Mouse (Mus musculus) urinary bladder, adult 2 months (tissue): ENCODE results near the gene Xdh. TPM values are rescaled to one million over a fixed set of nuclear protein-coding genes. Genes with fewer than 3 reads are reported as not detected.
"Not testable (repeated sequence)": the region's sequence is repeated elsewhere in the genome, so short reads cannot be mapped to it uniquely, and the experiment has no call there.

Source experiments
- DNase-seq: peaks from one replicate; pipeline ENCODE4 v3.0.0; 2022; ENCODE audit warnings: low spot score
- polyA plus RNA-seq: library from polyadenylated mRNA; depleted of rRNA; stranded (reverse); fragments of >200 nt; gene quantifications from 2 replicates; pipeline ENCODE4 v1.2.3, GENCODE M21; 2012; rRNA removed

Gene Xdh
- polyA plus RNA-seq, 1 experiment: 48.4 TPM

DNA sequence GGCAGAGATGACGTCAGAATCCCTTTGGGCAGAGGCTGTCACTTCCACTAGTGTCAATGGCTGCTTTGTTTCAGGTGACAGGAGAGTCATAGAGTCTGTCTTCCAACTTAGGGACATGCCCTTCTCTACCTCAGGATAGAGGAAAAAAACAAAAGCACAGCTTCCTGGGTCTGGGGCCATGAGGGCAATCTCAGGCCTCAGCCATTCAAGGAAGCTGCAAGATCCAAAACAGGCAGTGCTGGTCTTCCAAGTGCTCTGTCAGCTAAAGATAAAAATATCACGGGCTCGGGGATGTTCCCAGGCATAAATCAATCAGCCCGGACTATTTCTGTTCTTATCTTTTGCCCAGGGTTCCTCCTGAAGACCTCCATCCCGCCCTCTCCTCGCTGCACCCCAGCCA is 68.7 kb downstream of the Xdh start:
- DNase-seq: no peak

DNA sequence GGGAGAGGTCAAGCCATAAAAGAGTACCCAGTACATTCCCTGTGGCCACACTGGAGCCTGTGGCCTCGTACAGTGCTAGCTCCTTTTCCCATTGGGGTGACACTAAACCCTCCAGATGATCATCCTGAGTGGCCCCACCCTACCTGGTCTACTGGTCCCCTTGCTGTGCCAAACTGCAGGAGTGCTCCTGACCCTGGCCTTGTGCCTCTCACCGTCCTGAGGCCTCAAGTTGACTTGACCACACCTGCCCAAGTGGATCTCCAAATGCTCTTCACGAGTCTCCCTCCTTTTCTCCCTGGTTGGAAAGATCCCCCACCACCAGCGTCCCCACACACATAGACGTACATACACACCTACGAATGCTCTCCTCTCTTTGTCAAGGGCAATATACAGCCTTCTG is 69.7 kb downstream of the Xdh start:
- DNase-seq: no peak

DNA sequence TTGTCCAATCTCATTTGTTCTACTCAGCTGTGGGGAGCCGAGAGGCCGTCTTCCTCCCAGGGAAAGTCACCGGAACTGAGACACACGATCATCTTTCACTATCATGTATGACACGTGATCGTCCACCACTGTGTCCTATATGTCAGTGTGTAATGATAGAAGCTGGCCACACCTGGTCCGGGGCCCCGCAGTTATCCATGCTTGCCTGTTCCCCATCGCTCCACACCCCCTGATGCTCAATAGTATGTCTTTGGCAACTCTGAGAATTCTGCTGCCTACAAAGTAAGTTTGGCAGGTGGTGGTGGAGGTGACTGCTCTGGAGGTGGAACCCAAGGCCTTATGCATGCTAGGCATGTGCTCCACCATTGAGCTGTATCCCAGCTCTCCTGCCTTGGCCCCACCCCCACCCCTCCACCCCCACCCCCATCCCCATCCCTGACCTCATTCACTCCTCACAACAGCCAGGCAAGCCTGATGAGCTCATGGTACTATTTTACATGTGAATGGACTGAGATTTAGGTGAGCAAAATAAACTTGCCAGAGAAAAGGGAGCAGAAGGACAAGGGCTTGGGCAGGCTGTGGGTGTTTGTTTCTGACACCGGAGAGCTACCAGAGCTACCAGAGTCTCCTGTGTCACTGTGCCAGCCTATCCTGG is 70.6 kb downstream of the Xdh start:
- DNase-seq: no peak

DNA sequence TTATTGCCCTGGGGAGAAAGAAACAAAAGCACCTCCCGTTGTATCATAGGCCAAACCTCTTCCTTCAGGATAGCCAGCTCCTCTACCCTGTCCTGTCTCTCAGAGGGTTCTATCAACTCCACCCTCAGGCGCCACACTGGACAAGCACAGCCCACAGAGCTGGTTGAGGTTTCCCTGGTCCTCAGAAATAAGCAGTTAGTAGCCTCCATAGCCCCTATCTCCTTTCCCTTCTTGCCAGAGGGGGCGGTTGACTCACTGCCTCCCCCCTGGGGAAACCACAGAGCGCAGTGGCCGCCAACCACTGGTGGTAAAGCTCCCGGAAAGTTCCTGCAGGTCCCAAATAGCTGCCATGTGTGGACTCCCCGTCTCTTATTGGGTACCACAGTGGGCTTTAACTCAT is 74.3 kb downstream of the Xdh start:
- no peak for DNase-seq

DNA sequence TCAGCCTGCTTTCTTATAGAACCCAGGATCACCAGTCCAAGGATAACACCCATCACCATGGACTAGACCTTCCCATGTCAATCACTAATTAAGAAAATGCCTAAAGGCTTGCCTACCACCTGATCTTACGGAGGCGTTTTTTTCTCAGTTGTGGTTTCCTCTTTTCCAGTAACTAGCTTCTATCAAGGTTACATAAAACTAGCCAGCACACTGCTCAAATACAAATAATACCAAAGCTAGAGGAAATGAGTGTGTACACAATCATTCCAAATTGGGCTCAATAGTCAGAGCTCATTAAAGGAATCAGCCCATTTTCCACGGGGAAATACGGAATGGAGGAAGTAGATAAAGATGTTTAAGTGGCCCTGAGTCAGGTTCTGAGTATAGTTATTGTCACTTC is 74.7 kb downstream of the Xdh start:
- no peak for DNase-seq

DNA sequence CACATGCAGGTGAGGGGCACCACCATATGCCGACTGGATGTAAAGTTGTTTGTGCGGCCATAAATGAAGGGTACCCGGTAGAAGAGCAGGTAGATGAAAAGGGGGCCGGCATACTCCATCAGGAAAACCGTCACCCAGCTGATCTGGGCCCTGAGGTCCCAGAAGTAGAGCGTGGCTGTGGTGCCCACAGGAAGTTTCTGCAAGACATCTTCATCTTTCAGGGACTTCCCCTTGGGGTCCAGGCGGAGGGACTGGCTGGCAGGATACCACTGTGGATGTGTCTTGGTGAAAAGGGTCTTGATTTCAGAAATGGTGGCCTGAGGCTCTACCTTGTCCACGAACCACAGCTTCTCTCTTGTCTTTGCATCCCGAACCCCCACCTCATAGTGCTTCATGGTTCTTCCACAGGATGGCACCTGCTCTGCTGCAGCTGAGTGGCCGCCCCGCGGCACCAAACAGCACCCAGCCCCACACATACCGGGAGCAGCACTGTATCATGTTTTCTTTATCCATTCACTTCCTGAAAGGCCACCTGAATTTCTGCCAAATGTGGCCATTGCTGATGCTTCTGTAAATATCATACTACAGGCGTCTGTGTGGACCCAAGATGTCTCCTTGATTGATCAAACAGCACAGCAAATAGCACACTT is 78.9 kb downstream of the Xdh start:
- no peak for DNase-seq

DNA sequence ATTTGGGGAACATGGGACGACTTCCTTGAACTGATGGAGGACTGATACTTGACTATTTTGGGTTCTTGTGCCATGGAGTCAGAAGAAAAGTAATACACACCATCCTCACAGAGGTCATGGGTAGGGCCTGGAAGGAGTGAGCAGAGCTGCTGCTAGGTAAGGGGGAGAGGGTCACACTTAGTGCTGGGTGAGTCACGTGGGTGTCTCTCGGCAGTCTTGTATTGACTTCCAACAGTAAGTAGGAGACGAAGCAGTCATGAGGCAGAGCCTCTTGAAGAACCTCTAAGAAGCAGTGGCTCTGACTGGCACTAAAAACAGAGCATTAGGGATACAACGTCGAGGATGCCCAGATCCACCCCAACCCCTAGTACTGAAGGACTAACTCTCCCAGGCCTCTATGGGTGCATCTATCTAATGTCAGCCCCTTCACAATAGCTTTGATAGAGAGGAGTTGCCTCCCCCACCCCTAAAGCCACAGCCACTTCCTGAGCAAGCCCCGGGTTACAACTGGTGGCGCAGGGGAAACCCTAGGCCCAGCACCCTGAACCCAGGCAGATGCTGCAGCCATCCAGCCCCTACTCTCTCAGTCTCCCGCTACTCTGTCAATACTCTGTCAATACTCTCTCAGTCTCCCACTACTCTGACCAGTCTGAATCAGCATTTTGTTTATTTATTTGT is 80.8 kb downstream of the Xdh start:
- DNase-seq: no peak

DNA sequence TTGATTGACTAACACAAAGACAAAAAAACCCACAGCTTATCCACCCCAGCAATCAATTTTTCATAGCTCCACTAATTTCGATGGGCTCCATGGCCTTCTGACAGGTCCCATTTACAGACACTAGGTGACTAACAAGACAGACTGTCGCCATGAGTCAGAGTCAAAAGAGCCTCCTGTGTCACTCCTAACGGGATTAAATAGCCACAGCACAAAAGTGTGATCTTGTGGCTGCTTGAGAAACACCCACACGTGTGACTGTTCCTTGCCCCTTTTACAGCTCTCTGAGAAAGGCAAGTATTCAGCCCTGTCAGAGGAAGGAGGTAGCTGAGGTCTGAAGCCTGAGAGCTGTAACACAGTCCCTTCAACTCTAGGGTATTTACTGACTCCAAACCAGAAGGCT is 96.3 kb downstream of the Xdh start:
- DNase-seq: no peak

DNA sequence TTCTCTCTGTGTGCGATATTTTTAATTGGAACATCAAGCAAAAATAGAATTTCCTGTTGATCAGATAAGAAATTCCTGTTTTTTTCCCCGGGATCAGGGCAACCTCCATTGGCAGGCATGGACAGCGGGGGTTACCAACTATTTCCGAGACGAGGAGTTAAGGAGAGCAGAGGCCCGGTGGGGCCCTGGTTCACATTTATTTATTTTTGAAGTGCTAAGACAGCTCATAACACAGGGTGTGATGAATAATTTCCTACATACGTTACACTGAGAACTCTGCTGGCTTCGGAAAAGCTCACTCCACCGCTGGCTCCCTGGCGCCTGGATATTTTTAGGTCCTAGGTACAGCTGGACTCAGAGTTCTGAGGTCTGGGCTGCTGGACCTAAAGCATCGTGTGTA is 97.0 kb downstream of the Xdh start:
- DNase-seq: no peak

DNA sequence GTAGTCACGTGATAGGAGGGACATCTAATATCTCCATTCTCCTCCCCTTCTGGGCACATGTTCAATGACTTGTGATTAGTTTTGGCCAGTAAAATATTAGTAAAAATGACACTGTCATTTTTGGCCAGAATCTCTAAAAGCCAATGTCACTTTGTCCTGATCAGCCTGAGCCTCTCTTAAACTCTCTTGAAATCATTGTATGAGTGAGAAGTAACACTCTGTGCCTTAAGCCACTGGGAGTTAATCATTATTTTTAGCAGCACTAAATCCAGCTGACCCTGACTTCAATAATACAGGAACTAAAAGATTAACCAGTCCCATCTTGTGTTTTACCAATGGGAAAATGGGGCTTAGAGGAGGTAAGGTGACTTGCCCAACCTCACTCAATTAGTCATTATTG is 102.6 kb downstream of the Xdh start:
- no peak for DNase-seq

DNA sequence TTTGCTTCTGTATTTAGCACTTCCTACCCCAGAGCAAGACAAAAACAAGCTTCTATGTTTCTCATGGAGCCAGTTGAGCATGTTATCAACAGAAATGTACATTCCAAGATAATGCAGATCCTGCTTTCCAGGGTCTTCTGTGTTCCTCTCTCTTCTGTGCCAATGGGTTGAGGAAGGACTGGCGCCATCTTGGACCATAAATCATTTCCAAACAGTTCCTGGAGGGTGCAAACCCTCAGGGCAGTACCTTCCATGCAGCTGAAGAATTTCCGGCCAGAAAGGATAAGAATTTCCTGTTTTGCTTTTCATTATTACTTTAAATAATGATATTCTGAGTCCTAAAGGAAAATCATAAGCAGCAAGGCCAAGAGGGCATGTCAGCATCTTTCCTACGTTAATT is 104.4 kb downstream of the Xdh start:
- no peak for DNase-seq

DNA sequence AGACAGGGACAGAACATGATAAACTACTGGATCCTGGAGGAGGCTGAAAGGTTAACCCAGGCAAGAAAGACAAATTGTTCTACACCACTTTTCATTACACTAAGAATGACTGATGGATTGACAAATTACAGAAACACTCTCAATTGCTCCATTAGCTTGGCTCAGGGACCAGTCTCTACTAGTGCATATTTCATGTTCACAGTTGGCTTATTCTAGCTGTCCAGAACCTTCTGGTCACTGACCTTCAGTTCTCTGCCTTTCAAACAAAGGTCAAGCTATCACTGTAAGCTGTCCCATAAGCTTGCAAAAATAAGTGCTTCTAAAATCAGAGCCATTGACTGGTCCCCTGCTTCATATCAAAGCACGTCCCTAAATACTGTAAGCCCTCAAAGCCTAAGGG is 107.0 kb downstream of the Xdh start:
- DNase-seq: no peak

DNA sequence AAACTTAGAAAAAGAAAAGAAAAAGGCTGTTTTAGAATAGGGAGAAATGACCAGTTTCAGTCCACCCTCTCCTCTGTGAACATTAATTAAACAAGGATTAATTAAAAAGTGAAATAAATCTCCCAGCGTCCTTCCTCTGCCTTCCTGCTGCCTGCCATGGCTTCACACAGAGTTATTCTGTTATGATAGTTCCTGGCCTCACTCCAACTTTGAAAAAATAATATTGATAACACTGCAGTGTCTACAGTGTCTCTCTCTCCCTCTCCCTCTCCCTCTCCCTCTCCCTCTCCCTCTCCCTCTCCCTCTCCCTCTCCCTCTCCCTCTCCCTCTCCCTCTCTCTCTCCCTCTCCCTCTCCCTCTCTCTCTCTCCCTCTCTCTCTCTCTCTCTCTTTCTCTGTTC is 110.1 kb downstream of the Xdh start:
- not testable (repeated sequence) for DNase-seq

DNA sequence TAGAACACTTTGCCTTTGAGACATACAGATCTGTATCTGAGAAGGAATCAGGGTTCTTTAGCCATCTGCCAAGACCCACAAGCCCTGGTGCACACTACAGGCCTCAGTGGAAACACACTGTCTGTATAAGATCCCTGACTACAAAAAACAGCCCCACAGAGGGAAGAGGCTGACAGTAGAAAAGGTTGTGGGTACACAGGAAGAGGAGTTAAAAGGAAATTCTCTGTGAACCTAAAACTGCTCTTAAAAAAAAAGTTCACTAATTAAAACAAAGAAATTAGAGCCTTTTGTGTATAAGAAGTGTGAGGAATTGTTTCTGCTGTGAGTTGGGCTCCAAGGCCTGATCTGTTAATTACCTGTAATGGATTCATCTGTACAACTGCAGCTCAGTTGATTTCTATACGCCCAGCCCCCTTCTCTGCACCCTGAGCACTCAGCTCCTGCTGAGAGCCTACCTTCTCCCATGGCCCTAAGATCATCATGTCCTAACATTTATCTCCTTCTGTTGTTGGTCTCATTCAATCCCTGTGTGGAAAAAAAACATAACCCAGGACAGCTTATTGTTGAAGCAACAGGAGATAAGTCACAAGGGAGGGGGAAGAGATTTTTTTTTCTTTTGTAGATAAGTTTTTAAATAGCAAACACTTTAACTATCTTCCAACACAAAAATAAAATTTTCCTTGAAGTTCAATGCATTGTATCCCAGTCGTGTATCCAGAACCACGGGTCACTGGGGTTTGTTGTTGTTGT is 110.7 kb downstream of the Xdh start:
- no peak for DNase-seq

DNA sequence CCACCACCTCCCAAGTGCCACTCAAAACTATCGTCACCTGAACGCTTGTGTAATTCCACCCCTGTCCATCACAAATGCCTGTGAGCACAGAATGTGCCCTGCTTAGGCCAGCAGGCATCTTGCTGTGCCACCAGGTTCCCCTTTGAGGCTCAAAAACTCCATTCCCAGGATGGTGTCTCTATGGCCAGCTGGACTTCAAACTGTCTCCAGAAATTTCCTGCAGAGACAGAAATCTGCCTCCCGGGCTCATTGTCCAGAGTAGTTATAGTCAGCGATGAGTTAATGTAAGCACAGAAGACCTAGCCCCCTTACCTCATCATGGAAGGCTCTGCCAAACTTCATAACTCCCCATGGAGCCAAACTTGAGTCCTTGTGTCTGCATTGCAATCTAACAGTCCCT is 112.8 kb downstream of the Xdh start:
- no peak for DNase-seq

DNA sequence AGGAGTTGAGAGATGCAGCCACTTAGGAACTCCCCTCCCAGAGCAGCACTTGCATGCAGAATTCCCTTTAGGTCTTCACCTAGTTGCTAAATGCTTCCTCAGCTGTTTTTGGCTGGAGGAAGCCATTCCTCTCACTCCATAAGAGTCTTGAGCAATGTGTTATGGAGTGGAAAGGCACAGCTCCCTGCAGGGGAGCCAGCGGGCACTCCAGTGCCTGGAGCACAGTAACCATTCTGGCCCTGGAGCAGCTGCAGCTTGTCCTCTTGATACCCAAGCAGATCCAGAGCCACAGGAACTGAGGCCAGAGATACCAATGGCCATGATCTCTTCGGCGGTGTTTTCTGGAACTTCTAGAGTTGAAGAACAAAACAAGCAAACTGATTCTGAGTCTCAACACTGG is 113.4 kb downstream of the Xdh start:
- no peak for DNase-seq

Other genes with a start within 250 kb of the Xdh start
- gene Galnt14, start 239.7 kb downstream of the Xdh start, polyA plus RNA-seq: 0.69 and 0.94 TPM in 2 replicates
- gene Ehd3, start 146.1 kb downstream of the Xdh start, polyA plus RNA-seq: 5.9 and 7.2 TPM in 2 replicates
- 0.03 and 0.04 TPM in 2 replicates for gene Srd5a2, start 97.7 kb upstream of the Xdh start, polyA plus RNA-seq